Mouse (Mus musculus): ENCODE data around the gene Fbxw24. TPM values are rescaled to one million over a fixed set of nuclear protein-coding genes. Genes with fewer than 3 reads are reported as not detected.
"Not testable (repeated sequence)": the region's sequence is repeated elsewhere in the genome, so short reads cannot be mapped to it uniquely, and the experiment has no call there.

The Fbxw24 gene
- polyA plus RNA-seq, 1 experiment from 2014 or later = not detected

- TF ChIP-seq CTCF (IDR thresholded peaks at IDR 0.05; ENCODE audit: low read depth) = no peak
- Histone ChIP-seq H3K27ac (ENCODE audit: low read depth, low read length) (no peak overlapping the region), H3K4me3 (ENCODE audit: low read depth, low read length) (no peak overlapping the region), H3K9ac (ENCODE audit: low read depth, low read length) (no peak overlapping the region), H3K4me2 (replicated peaks; ENCODE audit: low read depth) (no peak overlapping the region), H3K36me3 (ENCODE audit: control insufficient read depth, insufficient read depth) (no peaks in the 10 kb centered on the region), H3K4me1 (replicated peaks; ENCODE audit: control insufficient read depth, insufficient read depth, low read length) (no peaks in the 10 kb centered on the region), H3K27me3 (replicated peaks; ENCODE audit: control insufficient read depth, insufficient read depth, low read length) (no peaks in the 10 kb centered on the region), H3K9me3 (ENCODE audit: control insufficient read depth) (no peaks in the 10 kb centered on the region)
- no peak for ATAC-seq
- 18% methylated on average over 1 of the region's 1 CpGs for WGBS
Measured at GRCm38 (mm10) chr9:109565546-109565945, 60.3 kb downstream of the Fbxw24 start.

DNA sequence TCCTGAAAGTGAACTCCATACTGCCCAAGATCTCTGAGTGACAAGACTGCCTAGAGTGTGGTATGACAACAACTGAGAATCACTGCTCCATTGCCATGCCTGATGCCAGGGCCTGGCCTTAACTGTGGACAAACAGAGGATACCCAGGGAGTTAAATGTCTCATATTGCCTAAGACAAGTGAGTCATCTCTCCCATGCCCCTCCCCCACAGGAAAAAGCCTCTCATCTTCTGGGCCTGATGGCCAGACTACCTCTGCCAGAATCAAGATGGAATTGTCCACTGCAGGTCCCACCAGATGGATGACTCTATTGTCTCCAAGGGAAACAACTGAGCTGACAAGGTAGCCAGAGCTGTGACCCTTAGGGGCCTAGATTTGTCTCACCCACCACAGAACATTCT, 63.8 kb downstream of the Fbxw24 start:
- ATAC-seq; H3K9ac ChIP-seq (ENCODE audit: low read depth, low read length); H3K4me2 ChIP-seq (replicated peaks; ENCODE audit: low read depth); H3K9me3 ChIP-seq (ENCODE audit: control insufficient read depth); H3K36me3 ChIP-seq (ENCODE audit: control insufficient read depth, insufficient read depth); H3K27me3 ChIP-seq (replicated peaks; ENCODE audit: control insufficient read depth, insufficient read depth, low read length); H3K4me1 ChIP-seq (replicated peaks; ENCODE audit: control insufficient read depth, insufficient read depth, low read length); H3K27ac ChIP-seq (ENCODE audit: low read depth, low read length); H3K4me3 ChIP-seq (ENCODE audit: low read depth, low read length): not testable (repeated sequence)

- no peaks in the 10 kb centered on the region for H3K27me3 ChIP-seq (replicated peaks; ENCODE audit: control insufficient read depth, insufficient read depth, low read length)
- H3K9me3 ChIP-seq (ENCODE audit: control insufficient read depth) = no peaks in the 10 kb centered on the region
- no peak overlapping the region for H3K4me2 ChIP-seq (replicated peaks; ENCODE audit: low read depth)
- H3K4me3 ChIP-seq (ENCODE audit: low read depth, low read length) = no peak overlapping the region
- no peaks in the 10 kb centered on the region for H3K4me1 ChIP-seq (replicated peaks; ENCODE audit: control insufficient read depth, insufficient read depth, low read length)
- no peak for TF ChIP-seq CTCF (IDR thresholded peaks at IDR 0.05; ENCODE audit: low read depth)
- H3K36me3 ChIP-seq (ENCODE audit: control insufficient read depth, insufficient read depth) = no peaks in the 10 kb centered on the region
- no peak overlapping the region for H3K9ac ChIP-seq (ENCODE audit: low read depth, low read length)
- no peak overlapping the region for H3K27ac ChIP-seq (ENCODE audit: low read depth, low read length)
- no peak for ATAC-seq
- WGBS = 68% methylated on average over 3 of the region's 3 CpGs
Measured at GRCm38 (mm10) chr9:109552483-109552882, 73.4 kb downstream of the Fbxw24 start.

Other genes with a start within 250 kb of the Fbxw24 start
- gene Fbxw22, start 221.8 kb downstream of the Fbxw24 start, polyA plus RNA-seq (2015; fragmentation: Nextera tagmentation; extraction: Ambion mirVana) = not detected in 2 replicates
- gene Fbxw16, start 176.9 kb downstream of the Fbxw24 start, polyA plus RNA-seq (2015; fragmentation: Nextera tagmentation; extraction: Ambion mirVana) = not detected in 2 replicates
- not detected in 2 replicates for gene Fbxw19, start 130.2 kb downstream of the Fbxw24 start, polyA plus RNA-seq (2015; fragmentation: Nextera tagmentation; extraction: Ambion mirVana)
- not detected in 2 replicates for gene Fbxw15, start 57.8 kb downstream of the Fbxw24 start, polyA plus RNA-seq (2015; fragmentation: Nextera tagmentation; extraction: Ambion mirVana)
- gene Fbxw25, start 38.6 kb upstream of the Fbxw24 start, polyA plus RNA-seq (2015; fragmentation: Nextera tagmentation; extraction: Ambion mirVana) = not detected in 2 replicates
- gene Fbxw18, start 76.6 kb upstream of the Fbxw24 start, polyA plus RNA-seq (2015; fragmentation: Nextera tagmentation; extraction: Ambion mirVana) = not detected in 2 replicates
- gene Fbxw26, start 120.0 kb upstream of the Fbxw24 start, polyA plus RNA-seq (2015; fragmentation: Nextera tagmentation; extraction: Ambion mirVana) = not detected in 2 replicates
- not detected in 2 replicates for gene Fbxw27, start 164.6 kb upstream of the Fbxw24 start, polyA plus RNA-seq (2015; fragmentation: Nextera tagmentation; extraction: Ambion mirVana)
- gene Spink8, start 186.2 kb upstream of the Fbxw24 start, polyA plus RNA-seq (2015; fragmentation: Nextera tagmentation; extraction: Ambion mirVana) = 3.0 and 3.3 TPM in 2 replicates
- 54.6 and 58.0 TPM in 2 replicates for gene Nme6, start 206.7 kb upstream of the Fbxw24 start, polyA plus RNA-seq (2015; fragmentation: Nextera tagmentation; extraction: Ambion mirVana)
- gene Camp, start 223.6 kb upstream of the Fbxw24 start, polyA plus RNA-seq (2015; fragmentation: Nextera tagmentation; extraction: Ambion mirVana) = 1.3 TPM in 2 replicates
- gene Cdc25a, start 249.5 kb upstream of the Fbxw24 start, polyA plus RNA-seq (2015; fragmentation: Nextera tagmentation; extraction: Ambion mirVana) = 21.3 and 25.9 TPM in 2 replicates